Mouse (Mus musculus): ENCODE results near the gene Igf2r. TPM values are rescaled to one million over a fixed set of nuclear protein-coding genes. Genes with fewer than 3 reads are reported as not detected.

Gene Igf2r
- total and polyA plus RNA-seq, 3 experiments: 20.3 to 75.5 (median 74.3) TPM

- H3K4me3 ChIP-seq (ENCODE audit: low read depth, low read length): no peak overlapping the region
- H3K4me1 ChIP-seq (ENCODE audit: insufficient read depth, low read depth, low read length): peaks cover 37% of the 10 kb centered on the region
- H3K36me3 ChIP-seq (replicated peaks): peaks cover 88% of the 10 kb centered on the region
- ATAC-seq (ENCODE audit: extremely low read depth, insufficient number of reproducible peaks, low FRiP score, poor library complexity, severe bottlenecking): no peak
- H3K27me3 ChIP-seq (ENCODE audit: insufficient read depth, low read length): peaks cover 12% of the 10 kb centered on the region; the same call in 1 of the 2 replicates
- DNase-seq (ENCODE audit: low spot score): no peak
- TF ChIP-seq TAL1 (conservative IDR thresholded peaks at IDR 0.05; ENCODE audit: low read depth, low read length) (no peak), GATA1 (IDR thresholded peaks at IDR 0.05; ENCODE audit: borderline replicate concordance, low read length) (no peak), POLR2AphosphoS5 (IDR thresholded peaks at IDR 0.05; ENCODE audit: insufficient replicate concordance, low read depth, low read length) (no peak)
- no peaks in the 10 kb centered on the region for H3K9me3 ChIP-seq (replicated peaks)
These were observed 35.1 kb downstream of the Igf2r start for GRCm38 (mm10) chr17:12734205-12734857.

- no peak for DNase-seq (ENCODE audit: low spot score)
- no peaks in the 10 kb centered on the region for H3K9me3 ChIP-seq (replicated peaks)
- H3K4me1 ChIP-seq (ENCODE audit: insufficient read depth, low read depth, low read length): peaks cover 35% of the 10 kb centered on the region
- H3K27me3 ChIP-seq (ENCODE audit: insufficient read depth, low read length): peaks cover 12% of the 10 kb centered on the region; the same call in 1 of the 2 replicates
- no peak for TF ChIP-seq GATA2 (IDR thresholded peaks at IDR 0.05; ENCODE audit: borderline replicate concordance, low read depth, low read length)
- TF ChIP-seq GATA1 (IDR thresholded peaks at IDR 0.05; ENCODE audit: borderline replicate concordance, low read length): no peak
- TF ChIP-seq POLR2AphosphoS5 (IDR thresholded peaks at IDR 0.05; ENCODE audit: insufficient replicate concordance, low read depth, low read length): no peak
- TF ChIP-seq CTCF (IDR thresholded peaks at IDR 0.05; ENCODE audit: low read depth, low read length): no peak
- TF ChIP-seq TAL1 (conservative IDR thresholded peaks at IDR 0.05; ENCODE audit: low read depth, low read length): no peak
- ATAC-seq (ENCODE audit: extremely low read depth, insufficient number of reproducible peaks, low FRiP score, poor library complexity, severe bottlenecking): no peak
- H3K4me3 ChIP-seq (ENCODE audit: low read depth, low read length): no peak overlapping the region
- H3K36me3 ChIP-seq (replicated peaks): peaks cover 87% of the 10 kb centered on the region
These were observed 36.3 kb downstream of the Igf2r start for GRCm38 (mm10) chr17:12733128-12733527.

- TF ChIP-seq POLR2AphosphoS5 (IDR thresholded peaks at IDR 0.05; ENCODE audit: insufficient replicate concordance, low read depth, low read length) (no peak), CTCF (IDR thresholded peaks at IDR 0.05; ENCODE audit: low read depth, low read length) (no peak), GATA1 (IDR thresholded peaks at IDR 0.05; ENCODE audit: borderline replicate concordance, low read length) (no peak), GATA2 (IDR thresholded peaks at IDR 0.05; ENCODE audit: borderline replicate concordance, low read depth, low read length) (no peak), TAL1 (conservative IDR thresholded peaks at IDR 0.05; ENCODE audit: low read depth, low read length) (no peak)
- Histone ChIP-seq H3K4me3 (ENCODE audit: low read depth, low read length) (no peak overlapping the region), H3K27me3 (ENCODE audit: insufficient read depth, low read length) (peaks cover 3% of the 10 kb centered on the region; the same call in 1 of the 2 replicates), H3K4me1 (ENCODE audit: insufficient read depth, low read depth, low read length) (peaks cover 60% of the 10 kb centered on the region), H3K9me3 (replicated peaks) (no peaks in the 10 kb centered on the region), H3K36me3 (replicated peaks) (peaks cover 86% of the 10 kb centered on the region)
- ATAC-seq (ENCODE audit: extremely low read depth, insufficient number of reproducible peaks, low FRiP score, poor library complexity, severe bottlenecking) (no peak), DNase-seq (ENCODE audit: low spot score) (no peak)
These were observed 40.9 kb downstream of the Igf2r start for GRCm38 (mm10) chr17:12728536-12728935.

GRCm38 (mm10) chr17:12727748-12728147 lies 41.7 kb downstream of the Igf2r start:
- peaks cover 2% of the 10 kb centered on the region; the same call in 1 of the 2 replicates for H3K27me3 ChIP-seq (ENCODE audit: insufficient read depth, low read length)
- H3K9me3 ChIP-seq (replicated peaks): no peaks in the 10 kb centered on the region
- H3K4me3 ChIP-seq (ENCODE audit: low read depth, low read length): no peak overlapping the region
- peaks cover 61% of the 10 kb centered on the region for H3K4me1 ChIP-seq (ENCODE audit: insufficient read depth, low read depth, low read length)
- DNase-seq (ENCODE audit: low spot score) (no peak), ATAC-seq (ENCODE audit: extremely low read depth, insufficient number of reproducible peaks, low FRiP score, poor library complexity, severe bottlenecking) (no peak)
- peaks cover 82% of the 10 kb centered on the region for H3K36me3 ChIP-seq (replicated peaks)
- TF ChIP-seq TAL1 (conservative IDR thresholded peaks at IDR 0.05; ENCODE audit: low read depth, low read length): no peak
- no peak for TF ChIP-seq POLR2AphosphoS5 (IDR thresholded peaks at IDR 0.05; ENCODE audit: insufficient replicate concordance, low read depth, low read length)
- TF ChIP-seq CTCF (IDR thresholded peaks at IDR 0.05; ENCODE audit: low read depth, low read length): no peak
- no peak for TF ChIP-seq GATA1 (IDR thresholded peaks at IDR 0.05; ENCODE audit: borderline replicate concordance, low read length)
- no peak for TF ChIP-seq GATA2 (IDR thresholded peaks at IDR 0.05; ENCODE audit: borderline replicate concordance, low read depth, low read length)

- peaks cover 81% of the 10 kb centered on the region for H3K36me3 ChIP-seq (replicated peaks)
- no peaks in the 10 kb centered on the region for H3K9me3 ChIP-seq (replicated peaks)
- no peak for TF ChIP-seq POLR2AphosphoS5 (IDR thresholded peaks at IDR 0.05; ENCODE audit: insufficient replicate concordance, low read depth, low read length)
- no peaks in the 10 kb centered on the region for H3K27me3 ChIP-seq (ENCODE audit: insufficient read depth, low read length)
- H3K4me1 ChIP-seq (ENCODE audit: insufficient read depth, low read depth, low read length): peaks cover 67% of the 10 kb centered on the region
- DNase-seq (ENCODE audit: low spot score) (no peak), ATAC-seq (ENCODE audit: extremely low read depth, insufficient number of reproducible peaks, low FRiP score, poor library complexity, severe bottlenecking) (no peak)
- no peak overlapping the region for H3K4me3 ChIP-seq (ENCODE audit: low read depth, low read length)
These were observed 43.6 kb downstream of the Igf2r start for GRCm38 (mm10) chr17:12725871-12726270.

GRCm38 (mm10) chr17:12724767-12725744 lies 44.4 kb downstream of the Igf2r start:
- ATAC-seq (ENCODE audit: extremely low read depth, insufficient number of reproducible peaks, low FRiP score, poor library complexity, severe bottlenecking) (no peak), DNase-seq (ENCODE audit: low spot score) (no peak)
- H3K9me3 ChIP-seq (replicated peaks): no peaks in the 10 kb centered on the region
- peaks cover 67% of the 10 kb centered on the region for H3K4me1 ChIP-seq (ENCODE audit: insufficient read depth, low read depth, low read length)
- peaks cover 81% of the 10 kb centered on the region for H3K36me3 ChIP-seq (replicated peaks)
- H3K27me3 ChIP-seq (ENCODE audit: insufficient read depth, low read length): no peaks in the 10 kb centered on the region
- no peak for TF ChIP-seq CTCF (IDR thresholded peaks at IDR 0.05; ENCODE audit: low read depth, low read length)
- H3K4me3 ChIP-seq (ENCODE audit: low read depth, low read length): no peak overlapping the region; the same call in 1 of the 2 replicates

Measured in G1E (cell line).